Mouse (Mus musculus): Measurements from ENCODE around the gene Sugct.

- TF ChIP-seq CTCF (IDR thresholded peaks at IDR 0.05) (no peak), EP300 (IDR thresholded peaks at IDR 0.05) (no peak)
These were observed 877.9 kb downstream of the Sugct start for GRCm38 (mm10) chr13:16817471-16817870.
